Mouse (Mus musculus): ENCODE data around the gene Slc25a15. TPM values are rescaled to one million over a fixed set of nuclear protein-coding genes. Genes with fewer than 3 reads are reported as not detected.

Gene Slc25a15
- polyA plus RNA-seq, 1 experiment from 2014 or later: 7.4 TPM

- Histone ChIP-seq H3K4me1 (ENCODE audit: insufficient read depth, low read depth, low read length) (no peaks in the 10 kb centered on the region), H3K27me3 (replicated peaks; ENCODE audit: insufficient read depth, low read length) (no peaks in the 10 kb centered on the region), H3K9ac (replicated peaks; ENCODE audit: low read depth) (no peak overlapping the region), H3K4me3 (ENCODE audit: low read depth, low read length) (no peak overlapping the region), H3K9me3 (ENCODE audit: low read length) (no peaks in the 10 kb centered on the region), H3K4me2 (replicated peaks; ENCODE audit: low read depth, low read length) (no peak overlapping the region), H3K27ac (ENCODE audit: low read length) (no peak overlapping the region), H3K36me3 (ENCODE audit: insufficient read depth, low read length) (no peaks in the 10 kb centered on the region)
- TF ChIP-seq CTCF (IDR thresholded peaks at IDR 0.05) (no peak), EP300 (IDR thresholded peaks at IDR 0.05) (no peak)
- 57% methylated on average over 6 of the region's 6 CpGs for WGBS
- no peak for ATAC-seq
- no peak for DNase-seq (ENCODE audit: low spot score)
Measured at GRCm38 (mm10) chr8:22359882-22360281, 38.5 kb downstream of the Slc25a15 start.

DNA sequence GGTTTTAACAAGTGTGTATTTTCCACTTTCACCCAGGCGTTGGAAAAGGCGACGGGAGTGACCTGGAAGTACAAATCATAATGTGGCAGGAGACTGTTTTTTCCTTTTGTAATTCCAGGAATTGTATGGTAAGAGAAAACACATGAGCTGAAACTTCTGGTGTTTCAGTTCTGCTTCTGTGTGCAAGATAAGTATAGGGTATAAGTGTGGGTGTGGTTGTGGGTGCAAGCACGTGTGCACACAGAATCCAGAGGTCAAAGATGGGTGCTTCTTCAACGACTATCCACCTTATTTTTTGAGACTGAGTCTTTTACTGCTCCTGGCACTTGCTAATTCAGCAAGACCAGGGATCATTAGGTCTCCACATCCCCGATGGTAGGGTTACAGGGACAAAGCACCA, 39.0 kb downstream of the Slc25a15 start:
- Histone ChIP-seq H3K36me3 (ENCODE audit: insufficient read depth, low read length) (no peaks in the 10 kb centered on the region), H3K27me3 (replicated peaks; ENCODE audit: insufficient read depth, low read length) (no peaks in the 10 kb centered on the region), H3K4me3 (ENCODE audit: low read depth, low read length) (no peak overlapping the region), H3K9ac (replicated peaks; ENCODE audit: low read depth) (no peak overlapping the region), H3K9me3 (ENCODE audit: low read length) (no peaks in the 10 kb centered on the region), H3K27ac (ENCODE audit: low read length) (no peak overlapping the region), H3K4me2 (replicated peaks; ENCODE audit: low read depth, low read length) (no peak overlapping the region), H3K4me1 (ENCODE audit: insufficient read depth, low read depth, low read length) (no peaks in the 10 kb centered on the region)
- TF ChIP-seq EP300 (IDR thresholded peaks at IDR 0.05) (no peak), CTCF (IDR thresholded peaks at IDR 0.05) (no peak)
- ATAC-seq (no peak), DNase-seq (ENCODE audit: low spot score) (no peak)
- 76% methylated on average over 6 of the region's 6 CpGs for WGBS

DNA sequence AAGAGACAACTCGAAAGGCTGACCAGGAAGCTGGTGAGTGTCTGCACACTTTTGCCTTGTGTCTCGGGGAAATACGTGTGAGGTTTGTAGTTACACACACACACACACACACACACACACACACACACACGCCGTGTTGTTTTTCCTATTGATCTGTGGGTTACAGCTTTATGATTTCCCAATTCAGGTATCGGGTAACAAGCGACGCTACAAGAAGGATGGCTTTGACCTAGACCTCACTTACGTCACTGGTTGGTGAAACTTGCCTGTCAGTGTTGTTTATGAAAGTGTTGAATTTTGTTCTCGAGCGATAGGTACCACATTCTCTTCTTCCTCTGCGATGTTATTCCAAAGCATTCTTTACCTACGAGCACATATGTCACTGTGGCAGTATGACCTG, 63.0 kb downstream of the Slc25a15 start:
- Histone ChIP-seq H3K4me2 (replicated peaks; ENCODE audit: low read depth, low read length) (no peak overlapping the region), H3K9ac (replicated peaks; ENCODE audit: low read depth) (no peak overlapping the region), H3K36me3 (ENCODE audit: insufficient read depth, low read length) (no peaks in the 10 kb centered on the region), H3K4me1 (ENCODE audit: insufficient read depth, low read depth, low read length) (no peaks in the 10 kb centered on the region), H3K9me3 (ENCODE audit: low read length) (no peaks in the 10 kb centered on the region), H3K4me3 (ENCODE audit: low read depth, low read length) (no peak overlapping the region), H3K27me3 (replicated peaks; ENCODE audit: insufficient read depth, low read length) (no peaks in the 10 kb centered on the region), H3K27ac (ENCODE audit: low read length) (no peak overlapping the region)
- WGBS: 75% methylated on average over 13 of the region's 13 CpGs
- TF ChIP-seq EP300 (IDR thresholded peaks at IDR 0.05): no peak
- no peak for TF ChIP-seq CTCF (IDR thresholded peaks at IDR 0.05)
- DNase-seq (ENCODE audit: low spot score) (no peak), ATAC-seq (no peak)

Other genes with a start within 250 kb of the Slc25a15 start
- 3.4 and 3.5 TPM in 2 replicates for gene Nek3, start 232.2 kb downstream of the Slc25a15 start, polyA plus RNA-seq (2015; fragmentation: Nextera tagmentation; extraction: Ambion mirVana)
- gene Ckap2, start 212.8 kb downstream of the Slc25a15 start, polyA plus RNA-seq (2015; fragmentation: Nextera tagmentation; extraction: Ambion mirVana): 2.8 and 4.5 TPM in 2 replicates
- gene Vps36, start 205.8 kb downstream of the Slc25a15 start, polyA plus RNA-seq (2015; fragmentation: Nextera tagmentation; extraction: Ambion mirVana): 36.8 and 41.7 TPM in 2 replicates
- 32.0 and 33.3 TPM in 2 replicates for gene Thsd1, start 171.3 kb downstream of the Slc25a15 start, polyA plus RNA-seq (2015; fragmentation: Nextera tagmentation; extraction: Ambion mirVana)
- gene Tpte, start 115.2 kb downstream of the Slc25a15 start, polyA plus RNA-seq (2015; fragmentation: Nextera tagmentation; extraction: Ambion mirVana): not detected in 2 replicates
- 25.0 and 25.9 TPM in 2 replicates for gene Mrps31, start 12.8 kb upstream of the Slc25a15 start, polyA plus RNA-seq (2015; fragmentation: Nextera tagmentation; extraction: Ambion mirVana)